Mouse (Mus musculus) embryonic facial prominence, embryonic 14.5 days (tissue): ENCODE results near the gene Gm20604. TPM values are rescaled to one million over a fixed set of nuclear protein-coding genes. Genes with fewer than 3 reads are reported as not detected.

Experiments
- ATAC-seq: fragments of 200-750 bp; cut with Nextera tagmentation; 2 replicates; pipeline ENCODE4 v1.8.0; 2017; ENCODE audit warnings: low read depth, moderate number of reproducible peaks, moderate TSS enrichment
- DNase-seq: peaks from one replicate; pipeline ENCODE4 v3.0.0-alpha.2; 2015; ENCODE audit warnings: low spot score
- H3K27ac ChIP-seq: fragments of 300-500 bp; sonication (generic); replicated peaks from 2 replicates; pipeline ENCODE4 v1.5.1; 2014; ENCODE audit warnings: low read depth, mild to moderate bottlenecking, low read length, moderate library complexity
- H3K27me3 ChIP-seq: fragments of 300-500 bp; sonication (generic); replicated peaks from 2 replicates; pipeline ENCODE4 v1.6.1; 2014; ENCODE audit warnings: low read length; ENCODE audit not compliant: control insufficient read depth, insufficient read depth
- H3K36me3 ChIP-seq: fragments of 300-500 bp; sonication (generic); 2 replicates; pipeline ENCODE4 v1.6.1; 2014; ENCODE audit warnings: low read length, mixed read lengths; ENCODE audit not compliant: control insufficient read depth, insufficient read depth
- H3K4me1 ChIP-seq: fragments of 300-500 bp; sonication (generic); 2 replicates; pipeline ENCODE4 v1.6.1; 2014; ENCODE audit warnings: antibody characterized with exemption, low read length; ENCODE audit not compliant: control insufficient read depth, insufficient read depth
- H3K4me2 ChIP-seq: fragments of 300-500 bp; sonication (generic); 2 replicates; pipeline ENCODE4 v1.6.1; 2014; ENCODE audit warnings: low read depth, mild to moderate bottlenecking, low read length, moderate library complexity, mixed read lengths
- H3K4me3 ChIP-seq: fragments of 300-500 bp; sonication (generic); 2 replicates; pipeline ENCODE4 v1.5.1; 2014; ENCODE audit warnings: low read depth, mild to moderate bottlenecking, low read length
- H3K9ac ChIP-seq: fragments of 300-500 bp; sonication (generic); 2 replicates; pipeline ENCODE4 v1.6.1; 2014; ENCODE audit warnings: low read depth, mild to moderate bottlenecking, low read length, moderate library complexity, mixed read lengths
- H3K9me3 ChIP-seq: fragments of 300-500 bp; sonication (generic); 2 replicates; pipeline ENCODE4 v1.6.1; 2016; ENCODE audit warnings: low read length; ENCODE audit not compliant: control insufficient read depth
- WGBS: fragments of 180-500 bp; shearing (Covaris S2); extraction: QIAGEN DNeasy Blood & Tissue Kit; methylation state at CpG from one replicate; pipeline ENCODE4 v1.1.7; 2014; 5-methylcytosine and 5-hydroxymethylcytosine counted together
- polyA plus RNA-seq: library from polyadenylated mRNA; unstranded; fragments of >200 nt; fragmentation: Nextera tagmentation; extraction: Ambion mirVana; gene quantifications from 2 replicates; pipeline ENCODE4 v1.2.1, GENCODE M21; 2014

Gene Gm20604
- polyA plus RNA-seq, 1 experiment from 2014 or later, result 22.2 TPM

GRCm38 (mm10) chr12:102719552-102720315, 38.7 kb downstream of the Gm20604 start:
- H3K36me3 ChIP-seq, result no peaks in the 10 kb centered on the region
- H3K4me3 ChIP-seq, result no peak overlapping the region; the same call in 1 of the 2 replicates
- peak; percentile 80 for ATAC-seq
- DNase-seq, result peak; percentile 68
- H3K9ac ChIP-seq, result no peak overlapping the region
- no peaks in the 10 kb centered on the region for H3K9me3 ChIP-seq
- H3K4me2 ChIP-seq, result peak overlapping the region; percentile 31
- H3K27me3 ChIP-seq, result no peaks in the 10 kb centered on the region
- no peaks in the 10 kb centered on the region for H3K4me1 ChIP-seq
- H3K27ac ChIP-seq, result no peak overlapping the region
- 22% methylated on average over 13 of the region's 13 CpGs for WGBS

DNA sequence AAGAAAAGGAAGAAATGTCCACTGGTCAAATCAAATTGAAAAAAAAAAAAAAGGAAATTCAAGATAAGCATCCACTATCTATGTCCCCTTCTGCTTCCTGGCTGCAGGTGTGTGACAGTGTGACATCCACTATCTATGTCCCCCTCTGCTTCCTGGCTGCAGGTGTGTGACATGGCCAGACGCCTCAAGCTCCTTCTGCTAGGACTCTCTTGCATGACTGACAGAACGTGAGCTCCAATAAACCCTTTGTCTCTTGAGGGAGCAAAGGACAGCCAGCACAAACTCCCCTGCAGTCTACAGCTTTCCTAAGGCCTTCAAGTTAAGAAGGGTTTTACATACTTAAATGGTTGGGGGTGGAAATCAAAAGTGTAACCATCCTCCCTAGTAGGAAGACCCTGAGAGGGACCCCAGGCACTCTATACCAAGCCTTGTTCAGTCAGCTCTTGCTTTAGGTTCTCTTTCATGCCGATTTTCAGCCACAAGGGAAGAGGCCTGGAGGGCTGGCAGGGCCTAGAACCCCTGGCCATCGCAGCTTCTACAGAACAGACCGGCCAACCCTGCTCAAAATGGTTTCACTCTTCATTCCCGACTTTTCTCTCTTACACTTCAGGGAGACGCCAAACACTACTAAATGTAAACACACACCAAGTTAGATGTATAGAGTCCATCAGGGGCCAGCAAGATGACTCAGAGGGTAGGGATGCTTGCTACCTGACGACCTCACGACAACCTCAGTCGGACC, 43.6 kb downstream of the Gm20604 start:
- WGBS, result 87% methylated on average over 10 of the region's 10 CpGs
- no peak overlapping the region for H3K4me3 ChIP-seq
- H3K36me3 ChIP-seq, result no peaks in the 10 kb centered on the region
- no peak overlapping the region for H3K27ac ChIP-seq
- H3K4me1 ChIP-seq, result no peaks in the 10 kb centered on the region
- no peaks in the 10 kb centered on the region for H3K9me3 ChIP-seq
- H3K4me2 ChIP-seq, result no peak overlapping the region
- DNase-seq (no peak), ATAC-seq (no peak)
- H3K27me3 ChIP-seq, result no peaks in the 10 kb centered on the region
- no peak overlapping the region for H3K9ac ChIP-seq

- H3K9me3 ChIP-seq, result no peaks in the 10 kb centered on the region
- 75% methylated on average over 2 of the region's 2 CpGs for WGBS
- no peaks in the 10 kb centered on the region for H3K27me3 ChIP-seq
- no peak overlapping the region for H3K4me3 ChIP-seq
- no peaks in the 10 kb centered on the region for H3K4me1 ChIP-seq
- DNase-seq, result no peak
- no peak overlapping the region for H3K4me2 ChIP-seq
- no peak for ATAC-seq
- H3K27ac ChIP-seq, result no peak overlapping the region
- H3K36me3 ChIP-seq, result no peaks in the 10 kb centered on the region
- no peak overlapping the region for H3K9ac ChIP-seq
Observed at GRCm38 (mm10) chr12:102714116-102714515, 44.4 kb downstream of the Gm20604 start.

DNA sequence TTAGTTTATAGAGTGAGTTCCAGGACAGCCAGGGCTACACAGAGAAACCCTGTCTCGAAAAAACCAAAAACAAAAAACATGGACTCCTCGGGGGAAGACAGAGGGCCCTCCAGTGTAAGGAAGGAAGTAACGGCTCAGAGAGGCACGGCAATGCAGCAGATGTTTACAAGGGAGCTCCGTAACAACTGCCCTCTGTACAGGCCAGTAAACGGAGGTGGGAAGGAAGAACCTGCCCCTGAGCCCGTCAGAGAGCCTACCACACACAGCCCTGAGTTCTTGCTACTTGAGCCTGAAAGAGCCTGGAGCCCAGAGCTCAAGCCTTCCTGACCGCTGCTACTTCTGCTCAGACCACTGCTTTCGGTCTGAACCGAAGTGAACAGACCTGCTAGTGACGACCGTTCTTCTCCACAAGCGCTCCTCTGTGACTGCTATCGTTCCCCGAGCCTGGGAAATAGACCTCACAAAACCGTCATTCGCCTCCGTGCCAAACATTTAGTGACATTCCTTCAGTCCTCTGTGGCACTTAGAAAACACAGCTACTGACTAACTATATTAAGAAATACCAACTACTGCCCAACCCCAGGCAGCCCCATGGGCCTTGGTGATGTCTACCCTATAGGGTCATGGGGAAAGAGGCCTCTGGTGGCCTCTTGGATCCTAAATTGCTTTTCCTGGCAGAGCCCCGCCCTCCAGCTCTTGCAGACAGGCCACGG, 45.2 kb downstream of the Gm20604 start:
- Histone ChIP-seq H3K4me2 (no peak overlapping the region), H3K9ac (no peak overlapping the region), H3K27ac (no peak overlapping the region), H3K36me3 (no peaks in the 10 kb centered on the region), H3K27me3 (no peaks in the 10 kb centered on the region), H3K4me3 (no peak overlapping the region), H3K4me1 (no peaks in the 10 kb centered on the region), H3K9me3 (no peaks in the 10 kb centered on the region)
- no peak for DNase-seq
- 62% methylated on average over 17 of the region's 20 CpGs for WGBS
- ATAC-seq, result no peak

DNA sequence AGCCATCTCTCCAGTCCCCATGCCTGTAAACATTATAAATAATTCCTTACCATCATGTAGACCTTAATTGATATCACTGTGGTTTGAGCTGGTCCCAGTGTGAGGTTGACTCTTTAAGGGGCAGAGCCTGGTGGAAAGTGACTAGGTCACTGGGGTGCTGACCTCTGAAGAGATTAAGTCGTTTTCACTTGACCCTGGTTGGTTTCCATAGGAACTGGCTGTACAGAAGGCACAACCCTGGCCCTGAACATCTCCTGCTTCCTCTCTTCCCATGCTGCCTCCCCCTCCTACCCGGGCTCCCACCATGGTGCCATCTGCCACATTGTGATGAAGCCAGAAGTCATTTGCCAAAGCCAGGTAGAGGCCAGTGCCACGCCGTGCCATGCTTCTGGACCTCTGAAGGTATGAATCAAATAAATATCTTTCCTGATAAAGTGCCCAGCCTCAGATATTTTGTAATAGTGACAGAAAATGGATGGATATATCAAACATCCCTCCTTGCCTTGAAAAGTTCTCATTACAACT, 47.6 kb downstream of the Gm20604 start:
- Histone ChIP-seq H3K4me3 (no peak overlapping the region), H3K9ac (no peak overlapping the region), H3K36me3 (no peaks in the 10 kb centered on the region), H3K27me3 (no peaks in the 10 kb centered on the region), H3K27ac (no peak overlapping the region), H3K4me1 (no peaks in the 10 kb centered on the region), H3K9me3 (no peaks in the 10 kb centered on the region), H3K4me2 (no peak overlapping the region)
- 51% methylated on average over 4 of the region's 4 CpGs for WGBS
- no peak for ATAC-seq
- DNase-seq, result no peak

- Histone ChIP-seq H3K27ac (no peak overlapping the region), H3K4me1 (no peaks in the 10 kb centered on the region), H3K9me3 (no peaks in the 10 kb centered on the region), H3K4me3 (no peak overlapping the region), H3K9ac (no peak overlapping the region), H3K4me2 (no peak overlapping the region), H3K27me3 (no peaks in the 10 kb centered on the region), H3K36me3 (no peaks in the 10 kb centered on the region)
- DNase-seq (no peak), ATAC-seq (no peak)
- WGBS, result 76% methylated on average over 5 of the region's 5 CpGs
Observed at GRCm38 (mm10) chr12:102709896-102710295, 48.6 kb downstream of the Gm20604 start.

DNA sequence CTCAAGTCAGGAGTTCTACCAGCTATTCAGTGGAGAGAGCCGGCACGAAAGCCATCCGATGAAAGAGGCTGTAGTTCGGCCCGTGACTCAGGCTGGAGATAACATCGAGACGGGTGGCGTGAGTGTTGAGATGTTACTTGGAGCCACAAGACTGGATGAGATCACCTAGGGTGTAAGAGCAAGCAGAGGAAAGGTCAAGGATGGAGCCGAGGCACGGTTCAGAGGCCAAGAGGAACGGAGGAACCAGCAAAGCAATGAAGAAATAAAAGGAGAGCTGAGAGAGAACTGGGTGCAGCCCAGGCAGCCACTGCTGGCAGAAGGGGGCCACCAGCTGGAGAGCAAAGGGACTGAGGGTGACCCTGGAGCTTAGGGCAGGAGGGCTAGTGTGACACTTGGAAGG, 50.3 kb downstream of the Gm20604 start:
- DNase-seq (no peak), ATAC-seq (no peak)
- no peaks in the 10 kb centered on the region for H3K36me3 ChIP-seq
- no peak overlapping the region for H3K4me2 ChIP-seq
- H3K9me3 ChIP-seq, result no peaks in the 10 kb centered on the region
- no peaks in the 10 kb centered on the region for H3K27me3 ChIP-seq
- no peak overlapping the region for H3K4me3 ChIP-seq
- no peak overlapping the region for H3K27ac ChIP-seq
- 83% methylated on average over 11 of the region's 11 CpGs for WGBS
- H3K4me1 ChIP-seq, result peaks cover 10% of the 10 kb centered on the region
- H3K9ac ChIP-seq, result no peak overlapping the region

DNA sequence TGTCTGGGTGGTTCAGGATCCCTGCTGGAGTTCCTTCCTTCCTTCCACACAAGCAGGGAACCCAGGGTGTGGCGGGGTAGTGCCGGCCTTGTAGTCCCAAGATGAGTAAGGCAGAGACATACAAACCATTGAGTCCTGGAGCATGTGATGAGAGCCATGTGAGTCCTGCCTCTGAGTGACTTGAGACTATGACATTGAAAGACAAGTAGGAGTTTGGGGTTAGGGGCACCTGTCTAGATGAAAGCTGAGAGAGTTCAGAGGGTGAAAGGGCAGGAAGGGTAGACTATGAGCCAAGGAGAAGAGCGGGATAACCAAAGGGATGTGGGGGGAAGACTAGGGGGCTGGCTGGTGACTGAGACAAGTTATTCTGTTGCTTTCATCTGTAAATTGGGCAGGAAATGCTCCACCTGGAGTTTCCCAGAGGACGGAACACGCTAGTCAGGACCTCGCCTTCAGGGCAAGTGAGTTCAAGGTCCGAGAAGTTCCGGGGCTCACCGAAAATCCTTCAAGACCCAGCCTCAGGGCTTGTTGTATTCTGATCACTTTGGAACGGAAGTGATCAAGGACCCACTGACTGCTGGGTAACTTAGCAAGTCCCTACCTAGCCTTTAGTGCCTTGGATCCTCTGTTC, 51.5 kb downstream of the Gm20604 start:
- Histone ChIP-seq H3K27ac (no peak overlapping the region), H3K4me3 (no peak overlapping the region), H3K4me2 (no peak overlapping the region), H3K9me3 (no peaks in the 10 kb centered on the region), H3K36me3 (no peaks in the 10 kb centered on the region), H3K4me1 (peaks cover 20% of the 10 kb centered on the region), H3K9ac (no peak overlapping the region), H3K27me3 (no peaks in the 10 kb centered on the region)
- no peak for ATAC-seq
- 83% methylated on average over 10 of the region's 10 CpGs for WGBS
- no peak for DNase-seq
